Mouse (Mus musculus): ENCODE measurements around the gene Grm5.
A peak's percentile ranks its signal among the peaks of the same experiment; 100 is the strongest.

DNA sequence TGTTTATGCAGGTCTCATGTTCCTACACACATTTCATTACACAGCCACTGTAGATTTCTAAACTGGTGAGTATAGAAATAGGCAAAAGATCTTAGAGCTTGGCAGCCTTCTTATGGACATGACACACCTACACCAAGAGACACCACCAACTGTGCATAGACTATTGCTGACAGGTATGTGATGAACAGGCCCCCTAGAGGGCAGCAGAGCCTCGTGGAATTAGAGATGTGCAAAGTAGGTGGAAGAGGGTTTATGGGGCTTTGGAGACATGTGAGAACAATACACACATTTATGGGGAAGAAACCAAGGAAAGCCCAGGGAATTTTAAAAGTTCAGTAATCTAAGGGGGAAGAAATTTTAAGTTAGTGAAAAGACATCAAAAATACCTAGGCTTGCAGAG lies 513.7 kb downstream of the Grm5 start:
- TF ChIP-seq POLR2A (IDR thresholded peaks at IDR 0.05; ENCODE audit: low read depth, low read length) = no peak
- peak; percentile 68; the same call in 1 of the 2 replicates for TF ChIP-seq CTCF (IDR thresholded peaks at IDR 0.05; ENCODE audit: extremely low read depth, insufficient read depth, insufficient read length, insufficient replicate concordance)
